Mouse (Mus musculus): ENCODE results near the gene Lrrc61. TPM values are rescaled to one million over a fixed set of nuclear protein-coding genes. Genes with fewer than 3 reads are reported as not detected.
A peak's percentile ranks its signal among the peaks of the same experiment; 100 is the strongest.

Gene Lrrc61
- polyA plus RNA-seq, 1 experiment, result 22.4 TPM

- H3K27ac ChIP-seq (replicated peaks; ENCODE audit: low read depth, low read length), result no peak overlapping the region
- peaks cover 14% of the 10 kb centered on the region for H3K4me1 ChIP-seq (ENCODE audit: control insufficient read depth, insufficient read depth, insufficient read length, low read length)
- no peak overlapping the region for H3K4me3 ChIP-seq (ENCODE audit: insufficient read depth, low read depth, low read length)
Measured at GRCm38 (mm10) chr6:48539860-48540259, 14.7 kb upstream of the Lrrc61 start.

- Histone ChIP-seq H3K4me1 (ENCODE audit: control insufficient read depth, insufficient read depth, insufficient read length, low read length) (peaks cover 14% of the 10 kb centered on the region), H3K27ac (replicated peaks; ENCODE audit: low read depth, low read length) (peak overlapping the region; percentile 66), H3K4me3 (ENCODE audit: insufficient read depth, low read depth, low read length) (no peak overlapping the region)
Measured at GRCm38 (mm10) chr6:48540721-48541120, 13.9 kb upstream of the Lrrc61 start.

GRCm38 (mm10) chr6:48541560-48542450, 12.8 kb upstream of the Lrrc61 start:
- peaks cover 14% of the 10 kb centered on the region for H3K4me1 ChIP-seq (ENCODE audit: control insufficient read depth, insufficient read depth, insufficient read length, low read length)
- no peak overlapping the region for H3K4me3 ChIP-seq (ENCODE audit: insufficient read depth, low read depth, low read length)
- peak overlapping the region; percentile 66 for H3K27ac ChIP-seq (replicated peaks; ENCODE audit: low read depth, low read length)

DNA sequence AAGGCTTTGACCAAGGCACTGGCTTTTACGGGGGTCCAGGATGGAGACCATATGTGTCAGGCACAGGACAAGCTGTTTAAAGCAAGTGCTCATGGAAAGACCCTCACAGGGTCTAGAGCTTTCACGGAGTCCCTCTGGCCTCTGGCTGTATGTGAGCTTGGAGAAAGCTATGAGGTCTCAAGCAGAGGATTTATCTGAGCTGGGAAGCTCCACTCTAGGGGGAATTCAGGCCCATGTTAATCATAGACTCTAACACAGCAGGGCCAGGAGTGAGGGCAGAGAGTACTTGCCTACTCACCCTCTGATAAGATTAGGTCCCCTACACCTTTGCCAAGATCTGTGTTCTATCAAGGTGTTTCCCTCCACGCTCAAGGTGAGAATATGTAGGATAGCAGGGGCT, 12.0 kb upstream of the Lrrc61 start:
- Histone ChIP-seq H3K4me3 (ENCODE audit: insufficient read depth, low read depth, low read length) (no peak overlapping the region), H3K27ac (replicated peaks; ENCODE audit: low read depth, low read length) (peak overlapping the region; percentile 26; the same call in 1 of the 2 replicates), H3K4me1 (ENCODE audit: control insufficient read depth, insufficient read depth, insufficient read length, low read length) (peaks cover 14% of the 10 kb centered on the region)

DNA sequence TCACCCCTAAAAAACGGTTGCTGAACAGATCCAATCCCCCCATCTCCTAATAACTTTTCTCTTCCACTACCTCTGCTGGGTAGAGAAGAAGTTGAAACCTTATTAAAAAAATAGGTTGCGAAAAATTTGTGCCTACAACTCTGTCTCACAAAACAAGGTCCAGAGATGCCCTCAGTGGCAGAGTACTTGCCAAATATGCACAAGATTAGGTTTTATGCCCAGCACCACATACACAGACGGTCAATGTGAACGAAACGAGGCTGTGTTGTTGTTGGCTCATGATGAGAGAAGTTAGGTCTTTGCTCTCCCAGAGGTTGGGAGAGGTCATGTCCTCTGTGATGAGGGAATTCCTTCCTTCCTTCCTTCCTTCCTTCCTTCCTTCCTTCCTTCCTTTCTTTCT, 9.3 kb upstream of the Lrrc61 start:
- peaks cover 19% of the 10 kb centered on the region for H3K4me1 ChIP-seq (ENCODE audit: control insufficient read depth, insufficient read depth, insufficient read length, low read length)
- H3K4me3 ChIP-seq (ENCODE audit: insufficient read depth, low read depth, low read length), result no peak overlapping the region
- H3K27ac ChIP-seq (replicated peaks; ENCODE audit: low read depth, low read length), result no peak overlapping the region

- peak overlapping the region; percentile 49; the same call in 1 of the 2 replicates for H3K27ac ChIP-seq (replicated peaks; ENCODE audit: low read depth, low read length)
- no peak overlapping the region for H3K4me3 ChIP-seq (ENCODE audit: insufficient read depth, low read depth, low read length)
- peaks cover 14% of the 10 kb centered on the region for H3K4me1 ChIP-seq (ENCODE audit: control insufficient read depth, insufficient read depth, insufficient read length, low read length)
Measured at GRCm38 (mm10) chr6:48546271-48546670, 8.3 kb upstream of the Lrrc61 start.

- H3K4me1 ChIP-seq (ENCODE audit: control insufficient read depth, insufficient read depth, insufficient read length, low read length), result peaks cover 12% of the 10 kb centered on the region
- H3K27ac ChIP-seq (replicated peaks; ENCODE audit: low read depth, low read length), result peak overlapping the region; percentile 49; the same call in 1 of the 2 replicates
- H3K4me3 ChIP-seq (ENCODE audit: insufficient read depth, low read depth, low read length), result no peak overlapping the region
Measured at GRCm38 (mm10) chr6:48546858-48547257, 7.7 kb upstream of the Lrrc61 start.

- Histone ChIP-seq H3K4me3 (ENCODE audit: insufficient read depth, low read depth, low read length) (no peak overlapping the region), H3K27ac (replicated peaks; ENCODE audit: low read depth, low read length) (peak overlapping the region; percentile 40), H3K4me1 (ENCODE audit: control insufficient read depth, insufficient read depth, insufficient read length, low read length) (peaks cover 5% of the 10 kb centered on the region)
Measured at GRCm38 (mm10) chr6:48548314-48548713, 6.3 kb upstream of the Lrrc61 start.

DNA sequence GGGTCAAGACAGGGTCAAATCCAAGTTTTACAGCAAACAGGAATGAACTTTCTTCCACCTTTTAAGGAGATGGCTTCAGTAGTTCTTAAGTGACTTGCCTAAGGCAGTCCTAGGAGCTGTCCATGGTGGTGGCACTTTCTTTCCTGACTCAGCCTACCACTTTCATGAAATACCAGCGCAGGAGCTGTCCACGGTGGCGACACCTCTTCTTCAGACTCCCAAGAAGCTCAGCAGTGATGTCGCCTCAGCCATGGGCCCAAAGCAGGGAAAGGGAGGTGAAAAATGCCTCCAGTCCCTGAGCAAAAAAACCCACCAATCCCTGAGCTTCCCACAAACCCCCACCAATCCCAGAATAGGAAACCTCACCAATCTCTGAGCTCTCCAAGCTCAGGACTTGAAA, 1.7 kb upstream of the Lrrc61 start:
- Histone ChIP-seq H3K4me1 (ENCODE audit: control insufficient read depth, insufficient read depth, insufficient read length, low read length) (peaks cover 8% of the 10 kb centered on the region), H3K27ac (replicated peaks; ENCODE audit: low read depth, low read length) (no peak overlapping the region), H3K4me3 (ENCODE audit: insufficient read depth, low read depth, low read length) (no peak overlapping the region)

GRCm38 (mm10) chr6:48553819-48554218, 777 bp upstream of the Lrrc61 start:
- Histone ChIP-seq H3K4me3 (ENCODE audit: insufficient read depth, low read depth, low read length) (peak overlapping the region; percentile 75; the same call in 1 of the 2 replicates), H3K27ac (replicated peaks; ENCODE audit: low read depth, low read length) (peak overlapping the region; percentile 96), H3K4me1 (ENCODE audit: control insufficient read depth, insufficient read depth, insufficient read length, low read length) (peaks cover 4% of the 10 kb centered on the region; the same call in 1 of the 2 replicates)

DNA sequence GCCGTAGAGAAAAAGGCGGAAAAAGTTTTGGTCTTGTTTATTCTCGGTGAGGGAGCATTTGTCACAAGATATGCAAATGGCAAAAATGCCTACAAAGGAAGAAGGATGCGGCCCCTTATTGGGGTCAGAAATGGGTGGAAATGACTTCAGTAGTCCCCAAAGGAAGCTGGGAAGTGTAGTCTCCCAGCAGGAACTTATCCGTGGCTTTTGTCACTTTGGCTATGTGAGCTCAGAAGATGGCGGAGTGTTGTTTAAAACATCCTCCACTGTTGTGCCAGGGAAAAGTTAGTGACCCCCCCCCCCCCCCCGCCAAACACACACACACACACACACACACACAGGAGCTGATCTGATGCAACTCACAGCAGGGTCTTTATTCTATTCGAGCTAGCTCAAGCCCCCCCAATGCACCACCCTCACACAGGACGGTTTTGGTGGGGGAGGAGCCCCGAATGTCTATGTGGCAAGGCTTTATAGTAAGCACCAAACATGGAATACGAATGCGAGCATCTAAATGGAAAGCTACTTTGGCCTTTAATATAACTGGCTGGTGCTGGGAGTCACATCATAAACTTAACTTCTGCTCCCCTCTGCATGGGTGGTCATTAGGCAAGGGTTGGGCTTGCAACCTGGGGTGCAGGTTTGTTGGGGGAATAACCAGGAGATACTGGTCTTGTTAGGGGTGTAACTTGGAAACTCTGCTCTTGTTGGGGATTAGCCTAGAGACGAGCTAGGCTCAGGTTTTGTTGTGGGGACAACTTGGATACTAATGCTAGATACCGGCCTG, 701 bp downstream of the Lrrc61 start:
- Histone ChIP-seq H3K4me3 (ENCODE audit: insufficient read depth, low read depth, low read length) (peak overlapping the region; percentile 75), H3K4me1 (ENCODE audit: control insufficient read depth, insufficient read depth, insufficient read length, low read length) (peaks cover 4% of the 10 kb centered on the region; the same call in 1 of the 2 replicates), H3K27ac (replicated peaks; ENCODE audit: low read depth, low read length) (peak overlapping the region; percentile 99)

GRCm38 (mm10) chr6:48555956-48556355, 1.4 kb downstream of the Lrrc61 start:
- Histone ChIP-seq H3K27ac (replicated peaks; ENCODE audit: low read depth, low read length) (no peak overlapping the region), H3K4me1 (ENCODE audit: control insufficient read depth, insufficient read depth, insufficient read length, low read length) (peaks cover 4% of the 10 kb centered on the region; the same call in 1 of the 2 replicates), H3K4me3 (ENCODE audit: insufficient read depth, low read depth, low read length) (no peak overlapping the region)

GRCm38 (mm10) chr6:48565693-48566310, 11.2 kb downstream of the Lrrc61 start:
- Histone ChIP-seq H3K27ac (replicated peaks; ENCODE audit: low read depth, low read length) (no peak overlapping the region), H3K4me1 (ENCODE audit: control insufficient read depth, insufficient read depth, insufficient read length, low read length) (peaks cover 22% of the 10 kb centered on the region), H3K4me3 (ENCODE audit: insufficient read depth, low read depth, low read length) (no peak overlapping the region)

DNA sequence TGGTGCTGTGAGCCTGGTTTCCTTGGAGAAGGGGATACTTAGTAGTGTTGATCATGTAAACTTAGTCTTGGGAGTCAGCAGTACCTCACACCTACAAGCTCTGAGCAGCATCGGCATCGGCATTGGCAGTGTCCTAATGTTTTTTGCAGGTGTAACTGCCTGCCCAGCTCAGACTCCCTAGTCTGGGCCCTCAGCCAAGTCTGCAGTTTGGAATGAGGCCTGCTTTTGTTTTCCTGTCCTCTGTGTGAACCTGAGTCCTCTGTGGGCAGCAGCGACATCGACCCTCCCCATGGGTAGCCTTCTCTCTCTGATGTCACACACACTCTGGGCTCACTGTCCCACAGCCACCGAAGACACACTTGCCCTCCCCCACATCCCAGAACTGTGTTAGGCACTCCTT, 11.7 kb downstream of the Lrrc61 start:
- Histone ChIP-seq H3K4me3 (ENCODE audit: insufficient read depth, low read depth, low read length) (no peak overlapping the region), H3K4me1 (ENCODE audit: control insufficient read depth, insufficient read depth, insufficient read length, low read length) (peaks cover 22% of the 10 kb centered on the region), H3K27ac (replicated peaks; ENCODE audit: low read depth, low read length) (peak overlapping the region; percentile 25; the same call in 1 of the 2 replicates)
